Mouse (Mus musculus): ENCODE results near the gene Clpsl2.

Clpsl2 gene

DNA sequence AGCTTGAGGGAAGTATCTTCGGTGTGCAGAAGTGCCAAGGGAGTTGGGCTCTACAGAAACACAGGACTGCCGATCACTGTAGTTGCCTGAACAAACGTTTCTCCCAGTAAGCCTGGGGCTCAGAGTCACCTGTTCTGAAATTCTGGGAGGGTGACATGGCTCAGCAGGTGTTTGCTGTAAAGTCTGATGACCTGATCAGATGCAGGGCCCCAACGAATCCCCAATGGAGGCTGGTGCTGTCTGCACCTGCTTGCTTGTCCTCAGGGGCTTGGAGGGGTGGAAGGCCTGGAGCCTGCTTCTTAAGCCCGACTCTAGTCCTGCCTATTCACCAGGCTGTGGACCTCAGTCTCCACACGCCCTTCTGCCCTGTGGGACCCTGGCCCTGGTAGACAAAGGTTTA lies 8.6 kb downstream of the Clpsl2 start:
- DNase-seq (ENCODE audit: low read depth, low spot score), result no peak

DNA sequence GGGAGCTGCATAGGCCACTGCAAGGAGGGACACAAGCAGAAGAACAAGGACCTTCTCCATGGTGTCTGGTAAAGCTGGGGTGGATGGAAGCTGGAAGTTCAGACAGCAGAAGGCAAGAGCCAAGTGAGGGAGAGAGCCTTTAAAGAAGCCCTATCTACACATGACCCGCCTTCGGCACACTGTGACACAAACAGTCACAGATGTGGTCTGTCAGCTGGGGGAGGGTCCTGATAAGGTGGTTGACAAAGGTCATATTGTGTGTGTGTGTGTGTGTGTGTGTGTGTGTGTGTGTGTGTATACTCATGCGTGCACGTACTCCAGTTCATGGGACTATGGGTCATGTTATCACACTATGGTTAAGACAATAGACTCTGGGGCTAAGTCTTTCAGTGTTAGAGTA lies 11.4 kb downstream of the Clpsl2 start, which contains the start of gene Clps:
Gene Clps (minus strand): TSS at position 169 of the 400 bp plus-strand sequence.
- no peak for DNase-seq (ENCODE audit: low read depth, low spot score)

GRCm38 (mm10) chr17:28561613-28562012 lies 12.4 kb downstream of the Clpsl2 start:
- no peak for DNase-seq (ENCODE audit: low read depth, low spot score)

DNA sequence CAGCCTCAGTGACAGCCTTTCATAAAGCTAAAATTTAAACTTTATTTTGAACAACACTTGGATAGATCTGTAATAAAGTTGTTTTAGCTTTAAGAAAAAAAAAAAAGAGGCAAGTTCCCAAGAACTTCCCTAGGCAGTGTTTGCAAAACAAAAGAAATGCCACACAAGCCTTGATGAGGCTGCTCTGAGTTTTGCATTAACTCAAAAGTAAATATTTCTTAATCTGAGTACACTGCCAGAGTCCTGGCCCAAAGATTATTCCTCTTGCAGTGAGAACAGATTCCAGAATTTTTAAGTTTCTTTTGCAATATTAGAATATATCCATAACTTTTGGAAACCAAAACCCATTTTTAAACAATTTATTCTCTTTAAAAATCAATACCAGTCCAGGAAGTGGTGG lies 16.0 kb downstream of the Clpsl2 start:
- DNase-seq (ENCODE audit: low read depth, low spot score), result no peak

DNA sequence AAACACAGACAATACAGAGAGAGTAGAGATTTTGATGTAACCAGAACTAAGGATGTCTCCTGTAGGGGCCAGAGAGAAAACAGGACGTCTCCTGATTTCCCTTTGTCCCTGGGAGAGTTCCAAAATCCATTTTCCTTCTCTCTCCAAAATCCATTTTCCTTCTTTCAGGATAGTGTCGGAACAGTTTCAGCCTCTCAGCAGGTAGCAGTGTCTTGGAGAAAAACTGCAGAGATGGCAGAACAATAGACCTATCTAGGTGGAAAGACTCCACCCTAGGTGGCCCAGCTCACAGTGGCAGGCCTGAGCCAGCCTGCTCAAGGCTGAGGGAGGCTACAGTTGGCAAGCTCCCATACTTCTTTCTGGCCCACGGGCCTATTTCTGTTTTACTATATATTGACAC lies 18.3 kb downstream of the Clpsl2 start:
- DNase-seq (ENCODE audit: low read depth, low spot score), result no peak

DNA sequence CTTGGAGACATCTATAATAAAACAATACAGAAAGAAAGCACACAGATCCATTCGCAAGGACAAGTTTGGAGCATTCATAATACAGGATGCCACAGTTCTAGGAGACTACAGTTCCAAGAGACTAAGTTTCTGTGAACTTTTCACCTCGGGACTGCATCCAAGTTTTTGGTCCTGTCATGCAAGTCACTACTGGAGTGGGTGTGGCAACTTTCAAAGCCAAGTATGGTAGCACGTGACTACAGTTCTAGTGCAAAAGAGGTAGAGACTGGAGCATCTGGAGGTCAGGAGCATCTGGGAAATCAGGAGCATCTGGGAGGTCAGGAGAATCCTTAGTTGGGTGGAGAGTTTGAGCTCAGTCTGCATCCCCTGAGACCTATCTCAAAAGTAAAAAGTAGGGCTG lies 22.7 kb downstream of the Clpsl2 start:
- DNase-seq (ENCODE audit: low read depth, low spot score), result no peak

GRCm38 (mm10) chr17:28572521-28572920 lies 23.3 kb downstream of the Clpsl2 start:
- DNase-seq (ENCODE audit: low read depth, low spot score), result no peak

GRCm38 (mm10) chr17:28572941-28573340 lies 23.7 kb downstream of the Clpsl2 start:
- DNase-seq (ENCODE audit: low read depth, low spot score), result no peak

DNA sequence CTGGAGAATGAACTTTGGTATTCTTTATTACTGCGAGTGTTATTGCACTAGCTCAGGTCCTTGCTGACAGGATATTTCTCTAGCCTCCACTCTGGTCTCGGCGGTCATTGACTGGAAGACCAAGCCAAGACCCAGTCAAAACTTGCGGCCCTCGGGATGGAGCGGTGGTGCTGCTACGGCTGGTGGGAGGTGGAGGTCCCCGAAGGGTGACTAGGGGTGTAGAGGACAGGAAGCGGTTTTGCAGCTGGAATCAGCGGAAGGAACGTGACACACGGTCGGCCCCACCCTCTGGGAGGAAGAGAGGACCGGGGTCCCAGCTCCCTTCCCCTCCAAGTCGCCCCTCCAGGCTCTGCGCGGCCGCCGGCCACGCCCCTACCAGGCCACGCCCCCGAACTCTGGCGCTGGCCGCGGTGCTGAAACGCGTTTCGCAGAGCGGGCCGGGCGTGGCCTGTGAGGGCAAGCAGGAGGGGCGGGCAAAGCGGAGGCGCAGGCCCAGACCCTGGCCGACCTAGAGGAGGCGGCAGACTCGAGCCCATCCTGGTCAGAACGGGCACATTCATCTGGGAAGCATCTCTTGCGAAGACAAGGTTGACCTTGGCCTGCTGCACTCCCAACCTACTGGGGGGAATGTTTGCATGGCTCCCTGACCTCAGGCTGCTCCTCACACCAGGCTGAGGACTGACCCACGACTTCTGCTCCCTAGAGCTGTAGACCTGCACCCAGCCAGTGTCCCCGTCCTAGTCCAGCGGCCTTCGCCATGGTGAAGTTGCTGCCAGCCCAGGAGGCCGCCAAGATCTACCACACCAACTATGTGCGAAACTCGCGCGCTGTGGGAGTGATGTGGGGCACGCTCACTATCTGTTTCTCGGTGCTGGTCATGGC lies 26.3 kb downstream of the Clpsl2 start, which contains the start of gene Lhfpl5:
Gene Lhfpl5 (plus strand): TSS at position 398 of the 882 bp plus-strand sequence.
- DNase-seq (ENCODE audit: low read depth, low spot score), result peak; percentile 68

DNA sequence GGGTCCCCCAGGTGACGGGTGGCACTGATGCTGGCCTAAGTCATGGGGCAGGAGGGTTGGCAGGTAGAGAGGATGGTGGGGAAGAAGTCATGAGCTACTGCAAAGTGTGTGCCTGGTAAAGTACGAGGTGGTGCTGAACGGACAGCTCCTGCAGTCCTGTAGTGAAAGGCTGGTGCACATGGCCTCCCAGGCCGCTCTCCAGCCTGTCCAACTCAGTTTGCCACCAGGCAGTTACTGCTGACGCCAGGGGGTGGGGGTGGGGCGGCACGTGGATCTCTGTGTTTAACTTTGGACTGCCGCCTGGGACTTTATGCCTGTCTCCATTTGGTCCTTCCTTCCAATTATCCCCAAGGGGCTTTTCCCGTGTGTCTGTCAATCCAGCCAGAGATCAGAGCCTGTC lies 31.2 kb downstream of the Clpsl2 start:
- peak; percentile 76 for DNase-seq (ENCODE audit: low read depth, low spot score)

GRCm38 (mm10) chr17:28581056-28581455 lies 31.8 kb downstream of the Clpsl2 start:
- DNase-seq (ENCODE audit: low read depth, low spot score), result no peak

DNA sequence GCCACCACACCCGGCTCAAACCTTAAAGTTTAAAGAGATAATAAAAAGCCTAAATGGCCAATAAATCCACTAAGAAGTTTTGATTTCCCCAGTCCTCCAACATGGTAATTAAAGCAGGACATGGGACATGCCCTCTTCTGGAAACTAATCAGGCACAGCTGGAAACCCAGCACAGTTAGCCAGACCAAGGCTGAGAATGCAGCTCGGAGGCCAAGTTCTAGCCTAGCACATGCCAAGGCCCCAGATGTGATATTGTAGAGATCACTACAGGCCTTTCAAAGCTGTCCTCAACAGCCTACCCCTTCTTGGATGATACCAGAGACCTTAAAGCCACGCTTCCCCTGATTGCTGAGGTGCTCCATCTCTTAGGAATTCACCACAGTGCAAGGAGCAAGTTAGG lies 37.3 kb downstream of the Clpsl2 start:
- no peak for DNase-seq (ENCODE audit: low read depth, low spot score)

GRCm38 (mm10) chr17:28588591-28588990 lies 39.4 kb downstream of the Clpsl2 start:
- no peak for DNase-seq (ENCODE audit: low read depth, low spot score)

DNA sequence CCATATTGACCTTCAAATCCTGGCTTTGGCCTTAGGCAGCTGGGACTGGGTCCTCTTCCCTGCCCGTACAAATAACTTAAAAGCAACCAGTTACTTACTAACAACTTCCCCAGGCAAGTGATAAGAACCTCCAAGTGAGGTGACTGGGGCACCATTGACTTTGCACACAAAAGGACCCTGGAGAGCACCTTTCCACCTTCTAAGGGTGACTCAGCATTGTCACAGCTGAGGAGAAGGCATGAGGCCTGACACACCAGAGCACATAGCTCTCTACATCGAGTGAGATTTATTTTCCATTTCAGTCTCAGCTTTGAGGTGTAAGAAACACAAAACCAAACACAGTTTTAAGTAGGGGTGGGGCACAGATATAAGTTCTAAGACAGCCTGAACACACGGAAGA lies 41.4 kb downstream of the Clpsl2 start:
- DNase-seq (ENCODE audit: low read depth, low spot score), result no peak

DNA sequence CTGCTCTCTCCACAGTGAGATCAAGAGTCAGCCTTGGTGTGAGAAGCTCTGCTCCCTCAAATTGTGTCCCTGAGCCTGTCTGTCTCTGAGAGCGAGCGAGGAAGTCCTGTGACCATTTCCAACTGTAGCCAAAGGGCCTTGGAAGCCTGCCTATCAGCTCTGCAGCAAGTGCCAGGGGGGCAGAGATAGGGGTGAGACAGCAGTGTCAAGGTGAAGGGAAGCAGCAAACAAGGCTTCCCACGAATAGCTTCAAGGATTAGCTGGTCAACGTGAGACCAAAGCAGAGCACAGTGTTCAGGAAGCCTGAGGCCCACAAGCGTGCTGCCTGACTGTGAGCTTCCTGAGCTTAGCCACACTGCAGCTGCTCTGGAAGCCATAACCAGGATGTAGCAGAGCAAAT lies 42.3 kb downstream of the Clpsl2 start:
- no peak for DNase-seq (ENCODE audit: low read depth, low spot score)

DNA sequence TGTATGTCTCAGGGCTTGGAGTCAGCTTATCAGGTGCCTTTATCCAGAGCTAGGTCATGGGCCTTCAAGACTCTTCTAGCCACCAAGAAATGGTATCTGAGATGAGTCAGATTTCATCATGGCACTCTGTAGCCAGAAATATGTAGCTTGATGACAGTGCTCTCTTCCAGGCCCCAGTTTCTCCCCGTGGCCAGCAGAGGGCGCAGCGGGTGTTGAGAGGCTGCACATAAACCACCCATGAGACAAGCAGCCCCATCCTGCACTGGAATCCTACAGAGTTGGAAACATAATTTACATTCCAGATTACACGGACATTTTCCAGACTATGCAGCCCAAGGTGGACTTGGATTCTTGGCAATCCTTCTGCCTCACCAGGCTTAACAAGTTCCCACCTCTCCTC lies 43.8 kb downstream of the Clpsl2 start:
- DNase-seq (ENCODE audit: low read depth, low spot score), result peak; percentile 65

DNA sequence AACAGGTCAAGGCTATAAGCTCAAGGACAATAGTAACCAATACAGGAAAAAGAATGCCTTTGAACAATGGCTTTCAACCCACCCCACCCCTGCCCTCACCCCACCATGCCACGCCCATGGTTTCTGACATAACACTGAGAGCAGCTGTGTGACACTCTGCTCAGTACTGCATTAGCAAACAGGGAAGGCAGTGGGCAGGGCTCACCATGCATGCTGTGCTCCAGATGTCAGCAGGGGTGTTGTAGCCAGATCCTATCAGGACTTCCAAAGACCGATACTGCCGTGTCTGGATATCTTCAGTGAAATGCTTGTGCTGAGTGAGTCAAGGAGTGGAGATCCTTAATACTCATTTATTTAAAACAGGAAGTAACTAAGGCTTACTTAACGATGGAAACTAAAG lies 44.8 kb downstream of the Clpsl2 start:
- DNase-seq (ENCODE audit: low read depth, low spot score), result no peak

DNA sequence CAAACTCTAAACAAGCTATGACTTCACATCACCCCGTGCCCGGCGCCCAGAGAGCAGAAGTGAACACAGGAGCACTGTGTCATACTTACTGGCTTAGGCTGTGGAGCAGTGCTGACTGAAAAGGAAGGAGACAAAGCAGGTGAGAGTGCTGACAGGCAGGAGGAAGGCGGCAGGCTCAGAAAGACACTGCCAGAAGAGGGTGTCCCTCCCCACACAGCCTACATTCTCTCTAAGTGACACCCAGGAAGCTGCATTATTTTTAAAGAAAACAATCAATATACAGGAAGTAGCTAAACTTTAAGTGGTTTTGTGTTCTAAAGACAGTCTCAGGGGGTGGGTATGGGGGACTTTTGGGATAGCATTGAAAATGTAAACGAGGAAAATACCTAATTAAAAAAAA lies 51.6 kb downstream of the Clpsl2 start:
- no peak for DNase-seq (ENCODE audit: low read depth, low spot score)

DNA sequence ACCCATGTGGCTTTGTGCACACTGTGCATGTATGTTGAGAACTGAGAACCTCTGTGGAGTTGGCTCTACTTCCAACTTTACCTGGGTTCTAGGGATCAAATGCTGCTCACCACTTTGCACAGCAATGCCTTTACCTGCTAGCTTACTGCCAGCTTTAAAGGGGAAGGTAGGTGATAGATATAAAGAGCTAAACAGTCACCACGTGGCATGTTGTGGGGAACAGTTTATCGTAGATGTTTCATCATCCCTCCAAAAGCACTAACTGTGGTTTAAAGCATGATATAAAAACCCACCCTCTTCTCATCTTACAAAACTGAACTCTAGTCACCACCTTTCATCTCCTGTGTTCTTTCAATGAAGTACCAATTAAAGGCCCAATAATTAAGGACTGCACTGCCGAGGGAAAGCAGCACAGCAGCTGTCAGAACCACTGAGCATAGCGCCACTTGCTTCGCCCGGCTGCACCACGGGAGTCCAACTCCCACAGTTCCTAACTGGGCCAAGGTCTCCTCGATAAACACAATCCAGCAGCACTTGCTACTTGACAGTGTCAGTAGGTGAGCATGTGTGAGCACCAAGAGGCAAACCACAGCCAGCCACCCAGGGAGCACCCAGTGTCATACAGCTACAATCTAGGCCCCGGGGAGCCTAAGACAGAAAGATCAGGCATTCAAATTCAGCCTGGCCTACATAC lies 52.5 kb downstream of the Clpsl2 start:
- DNase-seq (ENCODE audit: low read depth, low spot score), result no peak
